Mouse (Mus musculus) urinary bladder, postnatal 25 days (tissue): Measurements from ENCODE around the gene Timm17b.
A peak's percentile ranks its signal among the peaks of the same experiment; 100 is the strongest.

Experiments
- DNase-seq: peaks from one replicate; pipeline ENCODE4 v3.0.0; 2022; ENCODE audit warnings: low spot score

The Timm17b gene

GRCm38 (mm10) chrX:7919601-7920383, 20.6 kb downstream of the Timm17b start, which contains the start of gene Pcsk1n:
Pcsk1n (plus strand) TSS chrX:7919822.
- no peak for DNase-seq

GRCm38 (mm10) chrX:7922032-7922431, 22.9 kb downstream of the Timm17b start:
- DNase-seq: no peak

GRCm38 (mm10) chrX:7926266-7926665, 27.1 kb downstream of the Timm17b start:
- DNase-seq: no peak

GRCm38 (mm10) chrX:7927116-7927515, 28.0 kb downstream of the Timm17b start:
- DNase-seq: no peak

GRCm38 (mm10) chrX:7928270-7928790, 29.2 kb downstream of the Timm17b start, which contains the start of gene Eras:
Eras (minus strand) TSS chrX:7928607.
- DNase-seq: no peak

GRCm38 (mm10) chrX:7936874-7937273, 37.7 kb downstream of the Timm17b start:
- DNase-seq: no peak

GRCm38 (mm10) chrX:7937667-7938066, 38.5 kb downstream of the Timm17b start:
- DNase-seq: no peak

- DNase-seq: no peak
Observed at GRCm38 (mm10) chrX:7945618-7946017, 46.5 kb downstream of the Timm17b start.

- no peak for DNase-seq
Observed at GRCm38 (mm10) chrX:7947108-7947899, 48.1 kb downstream of the Timm17b start, which contains the start of gene Hdac6. Hdac6 (minus strand) TSS chrX:7947889.

GRCm38 (mm10) chrX:7947900-7948492, 48.8 kb downstream of the Timm17b start:
- peak; percentile 72 for DNase-seq

GRCm38 (mm10) chrX:7950091-7950490, 50.9 kb downstream of the Timm17b start:
- no peak for DNase-seq
